Mouse (Mus musculus) NIH3T3 (cell line): ENCODE results near the gene Etv6.

ENCODE experiments used
- DNase-seq: peaks from one replicate; pipeline ENCODE4 v3.0.0-alpha.2; 2012; ENCODE audit warnings: low read depth

Gene Etv6

DNA sequence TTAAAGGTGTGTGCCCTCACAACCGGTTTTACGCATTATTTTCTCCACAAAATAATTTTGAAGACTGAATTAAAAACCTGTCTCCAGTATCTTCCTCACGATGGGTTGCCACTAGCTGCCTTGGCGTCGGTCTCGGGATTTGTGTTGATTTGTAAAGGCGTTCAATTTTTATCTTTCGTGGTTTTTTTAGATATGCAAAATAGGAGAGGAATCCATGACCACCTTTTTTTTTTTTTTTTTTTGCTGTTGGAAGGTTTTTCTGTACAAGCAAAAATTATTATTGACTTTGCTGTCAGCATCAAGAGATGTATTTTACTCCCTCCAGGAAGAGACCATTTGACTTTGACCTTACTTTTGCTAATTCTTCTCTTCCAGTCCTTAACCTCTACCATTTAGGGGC is 77.3 kb downstream of the Etv6 start:
- DNase-seq, result no peak

- no peak for DNase-seq
These were observed 77.7 kb downstream of the Etv6 start for GRCm38 (mm10) chr6:134113168-134113567.

DNA sequence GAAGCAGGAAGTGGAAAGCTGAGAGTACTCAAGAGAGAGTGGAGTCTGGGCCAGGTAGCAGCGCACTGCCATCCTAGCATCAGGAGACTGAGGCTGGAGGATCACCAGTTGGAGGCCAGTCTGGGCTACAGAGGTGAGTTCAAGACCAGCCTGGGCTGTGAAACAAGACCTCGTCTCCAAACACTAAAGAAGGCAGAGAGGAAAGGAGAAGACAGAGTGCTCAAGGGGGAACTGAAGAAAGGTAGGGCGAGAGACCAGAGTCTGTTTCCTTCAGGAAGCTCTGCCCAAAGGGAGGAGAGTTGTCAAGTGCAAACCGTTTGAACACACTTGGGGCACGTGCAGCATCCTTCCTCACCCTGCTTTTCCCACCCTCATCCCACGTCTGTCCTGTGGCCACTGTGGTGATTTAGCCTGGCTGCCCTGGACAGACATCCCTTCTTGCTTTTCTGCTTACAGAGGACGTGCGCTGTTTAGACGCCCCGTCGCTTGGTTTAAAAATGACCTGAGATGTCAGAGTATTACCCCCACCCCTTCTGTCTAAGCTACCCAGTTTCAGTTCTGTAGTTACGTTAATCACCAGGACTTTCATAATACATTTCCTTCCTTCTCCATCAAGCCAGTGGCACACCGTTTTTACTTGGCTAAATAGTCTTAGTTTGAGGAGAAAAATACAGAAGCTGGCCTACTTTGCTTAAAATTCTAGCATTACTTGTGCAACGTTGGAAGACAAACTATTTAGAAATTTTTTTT is 79.9 kb downstream of the Etv6 start:
- DNase-seq, result no peak

- no peak for DNase-seq
These were observed 82.0 kb downstream of the Etv6 start for GRCm38 (mm10) chr6:134117380-134117938.

GRCm38 (mm10) chr6:134118506-134118905 is 83.0 kb downstream of the Etv6 start:
- DNase-seq, result no peak

DNA sequence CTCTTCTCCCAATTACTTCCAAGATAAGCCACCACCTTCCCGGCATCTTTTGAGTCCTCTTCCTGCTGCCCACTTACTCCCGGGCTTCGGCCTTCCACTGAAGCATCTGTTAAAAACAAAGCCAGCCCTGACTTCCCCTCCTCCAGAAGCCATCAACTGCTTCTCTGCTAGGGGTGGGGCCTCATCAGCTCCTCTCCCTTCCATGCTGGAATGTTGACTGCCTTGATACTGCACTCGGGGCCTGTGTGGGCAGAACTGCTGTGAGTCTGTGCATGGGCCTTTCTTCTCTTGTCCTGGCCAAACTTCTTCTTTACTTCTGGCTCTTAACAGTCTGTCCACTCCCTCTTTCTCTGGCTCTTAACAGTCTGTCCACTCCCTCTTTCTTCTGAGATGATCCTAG is 83.6 kb downstream of the Etv6 start:
- peak; percentile 41 for DNase-seq

- DNase-seq, result no peak
These were observed 84.7 kb downstream of the Etv6 start for GRCm38 (mm10) chr6:134120227-134120626.

DNA sequence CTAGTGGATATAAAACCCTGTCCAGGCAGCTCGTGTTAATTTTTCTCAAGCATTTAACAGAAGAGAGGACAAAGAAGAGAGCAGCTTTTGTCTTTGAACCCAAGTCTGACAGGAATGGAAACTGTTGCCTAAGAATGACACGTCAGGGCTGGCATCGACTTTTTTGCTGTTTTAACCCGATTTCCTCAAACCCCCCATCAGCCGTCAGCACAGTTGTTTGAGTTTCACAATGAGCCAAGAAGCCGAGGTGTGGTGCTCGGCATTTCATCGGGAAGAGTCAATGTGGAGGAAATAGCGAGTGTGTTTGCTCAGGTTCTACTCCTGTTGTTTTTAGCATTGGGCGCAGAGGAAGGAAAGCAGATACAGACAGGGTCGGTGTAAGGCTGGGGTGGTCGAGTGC is 85.2 kb downstream of the Etv6 start:
- no peak for DNase-seq

DNA sequence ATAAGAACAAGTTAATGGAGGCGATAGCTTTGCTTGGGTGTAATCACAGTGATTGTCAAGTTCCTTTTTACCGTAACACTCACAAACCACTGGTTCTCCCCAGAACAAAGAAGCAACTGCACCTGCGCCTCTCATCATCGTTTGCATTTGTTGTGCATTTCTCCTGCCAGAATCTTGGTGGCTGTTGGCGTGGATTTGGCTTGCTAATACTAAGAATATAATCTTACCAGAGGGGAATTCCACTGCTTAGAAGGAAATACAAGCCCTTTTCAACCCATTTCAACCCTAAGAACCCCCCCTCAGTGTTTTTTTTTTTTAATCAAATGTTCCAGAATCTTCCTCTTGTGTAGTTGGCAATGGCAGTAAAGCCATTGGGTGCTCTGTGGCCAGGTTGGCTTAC is 87.4 kb downstream of the Etv6 start:
- no peak for DNase-seq

DNA sequence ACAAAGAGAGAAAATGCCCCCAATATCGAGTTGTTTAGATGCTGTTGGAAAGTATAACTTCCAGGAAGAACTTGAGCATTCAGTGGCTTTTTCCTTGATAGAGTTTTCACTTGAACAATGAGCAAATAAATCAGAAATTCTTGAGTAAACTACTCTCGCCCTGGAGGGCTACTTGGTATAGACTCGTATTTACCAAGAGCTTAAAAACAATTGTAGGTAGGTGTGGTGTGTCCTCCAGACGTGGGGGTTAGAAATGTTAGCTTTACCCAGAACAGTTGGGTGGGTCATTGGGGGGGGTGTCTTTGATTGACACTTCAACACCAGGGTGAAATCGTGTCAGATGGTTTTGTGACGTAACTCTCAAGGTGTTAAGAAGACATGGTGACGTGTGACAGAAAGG is 88.0 kb downstream of the Etv6 start:
- no peak for DNase-seq

DNA sequence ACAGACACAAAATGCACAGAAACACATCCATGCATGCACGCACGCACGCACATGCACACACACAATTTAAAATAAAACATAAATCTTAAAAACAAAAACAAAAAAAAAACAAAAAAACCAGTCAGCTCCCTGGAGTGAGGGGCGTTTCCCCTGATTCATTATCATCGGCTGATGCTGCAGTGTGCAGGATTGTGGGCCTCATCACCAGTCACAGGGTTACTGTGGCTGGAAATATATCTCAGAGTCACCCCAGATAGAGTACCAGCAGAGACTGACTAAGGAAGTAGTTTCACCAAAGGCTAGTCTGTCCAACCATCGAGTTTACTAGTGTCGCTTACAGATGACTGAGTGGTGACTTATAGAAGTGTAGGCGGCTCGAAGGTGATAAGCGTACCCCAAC is 88.8 kb downstream of the Etv6 start:
- DNase-seq, result no peak

GRCm38 (mm10) chr6:134127996-134128395 is 92.5 kb downstream of the Etv6 start:
- no peak for DNase-seq

DNA sequence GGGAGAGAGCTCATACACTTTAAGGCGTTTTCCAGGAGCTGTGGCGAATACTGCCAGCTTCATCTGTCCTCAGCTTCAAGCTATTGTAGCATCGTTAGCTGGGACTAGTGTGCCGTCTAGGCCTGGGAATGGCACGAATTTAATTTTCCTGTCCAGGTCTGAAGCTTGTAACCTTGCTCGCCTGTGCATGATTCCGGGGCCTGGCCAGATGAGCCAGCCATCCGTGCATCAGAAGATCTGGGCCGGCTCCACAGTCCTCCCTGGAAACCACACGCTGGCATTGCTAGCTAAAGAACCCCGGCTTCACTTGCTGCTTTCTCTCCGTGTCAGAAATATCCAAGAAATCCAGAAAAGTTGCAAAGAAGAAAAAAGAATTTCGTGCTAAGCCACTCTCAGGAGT is 93.1 kb downstream of the Etv6 start:
- DNase-seq, result no peak

- peak; percentile 34 for DNase-seq
These were observed 94.3 kb downstream of the Etv6 start for GRCm38 (mm10) chr6:134129848-134130247.

DNA sequence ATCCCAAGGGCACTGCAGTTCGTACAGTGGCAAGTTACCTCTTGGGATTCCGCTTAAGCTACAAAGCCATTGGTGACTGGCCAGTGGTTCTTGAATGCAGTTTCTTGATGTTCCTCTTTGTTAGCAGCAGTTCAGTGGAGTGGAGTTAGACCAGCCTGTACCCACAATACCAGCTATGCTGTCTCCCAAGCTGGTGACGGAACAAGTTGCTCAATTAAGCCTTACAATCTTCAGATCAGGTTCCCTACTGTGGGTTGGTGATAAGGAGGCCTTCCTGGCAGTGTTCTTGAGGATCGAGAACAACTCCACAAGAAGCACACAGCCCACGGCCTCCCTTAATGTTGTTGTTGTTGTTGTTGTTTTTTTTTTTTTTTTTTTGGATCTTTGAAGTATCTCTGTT is 95.3 kb downstream of the Etv6 start:
- no peak for DNase-seq

GRCm38 (mm10) chr6:134131601-134132000 is 96.1 kb downstream of the Etv6 start:
- no peak for DNase-seq

DNA sequence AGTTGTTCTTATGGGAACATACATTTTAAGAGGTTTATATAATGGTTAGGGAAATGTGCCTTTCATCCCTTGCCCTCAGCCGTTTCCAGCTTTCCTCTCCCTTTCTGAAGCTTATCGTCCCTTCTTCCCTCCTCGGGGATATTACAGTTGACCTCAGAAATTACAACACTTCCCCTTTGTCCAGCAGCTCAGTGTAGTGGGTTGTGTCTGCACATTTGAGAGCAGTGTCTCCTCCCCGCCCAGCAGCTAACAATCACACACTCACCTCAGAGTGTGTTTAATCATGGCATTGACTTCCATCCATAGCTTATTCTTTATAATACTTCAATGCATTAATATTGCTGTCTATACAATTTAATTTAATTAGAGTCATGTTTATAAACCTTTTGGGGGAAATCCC is 98.3 kb downstream of the Etv6 start:
- DNase-seq, result no peak

- DNase-seq, result no peak
These were observed 99.4 kb downstream of the Etv6 start for GRCm38 (mm10) chr6:134134821-134135323.

GRCm38 (mm10) chr6:134136315-134136714 is 100.8 kb downstream of the Etv6 start:
- DNase-seq, result no peak

DNA sequence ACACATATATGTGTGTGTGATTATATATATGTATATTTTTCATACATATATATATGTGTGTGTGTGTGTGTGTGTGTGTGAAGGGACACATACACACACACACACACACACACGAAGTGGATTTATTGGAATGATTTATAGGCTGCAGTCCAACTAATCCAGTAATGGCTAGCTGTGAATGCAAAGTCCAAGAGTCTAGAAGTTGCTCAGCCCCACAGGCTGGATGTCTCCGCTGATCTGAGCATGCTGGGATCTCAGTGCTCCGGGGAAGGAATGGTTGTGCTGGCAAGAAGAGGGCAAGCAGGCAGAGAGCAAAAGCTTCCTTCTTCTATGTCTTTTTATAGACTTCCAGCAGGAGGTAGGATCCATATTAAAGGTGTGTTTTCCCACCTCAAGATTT is 103.9 kb downstream of the Etv6 start:
- DNase-seq, result no peak

DNA sequence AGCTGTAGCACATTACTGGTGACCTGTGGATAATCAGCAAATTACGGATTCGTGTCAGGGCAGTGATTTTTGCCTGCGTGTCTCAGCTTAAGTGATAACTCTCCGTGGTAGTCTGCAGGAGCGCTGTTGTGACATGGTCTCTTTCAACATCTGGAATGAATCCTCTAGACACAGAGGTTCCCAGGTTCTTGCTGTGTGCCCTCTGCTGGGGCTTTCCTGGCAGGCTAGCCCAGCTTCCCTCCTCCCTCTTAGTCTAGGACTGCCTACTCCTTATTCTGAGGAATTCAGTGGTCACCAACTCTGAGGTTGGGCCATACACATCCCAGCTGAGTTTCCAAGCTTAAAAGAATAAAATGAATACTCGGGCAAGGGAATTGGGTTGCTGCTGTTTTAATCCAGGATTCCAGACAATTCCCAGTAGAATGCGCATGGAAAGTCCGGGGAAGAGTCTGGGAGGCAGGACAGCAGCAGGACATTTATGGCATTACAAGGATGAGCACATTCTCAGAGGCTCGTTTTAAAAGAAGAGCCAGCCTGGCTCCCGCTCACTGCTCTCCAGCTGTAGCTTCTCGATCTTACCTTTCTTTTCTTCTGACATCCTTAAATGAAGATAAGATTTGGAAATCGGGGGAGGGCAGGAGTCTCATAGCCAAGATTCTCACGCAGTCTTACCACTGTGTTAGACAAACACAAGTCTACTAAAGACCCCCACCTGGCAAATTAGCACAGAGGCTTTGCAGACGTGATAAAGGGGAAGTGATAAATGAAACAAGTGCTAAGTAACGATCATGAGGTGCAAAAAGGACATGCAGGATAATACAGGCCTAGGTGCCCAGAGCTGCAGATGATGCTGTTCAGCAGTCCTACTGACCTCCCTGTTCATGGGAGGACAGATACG is 105.5 kb downstream of the Etv6 start:
- DNase-seq, result peak; percentile 43

DNA sequence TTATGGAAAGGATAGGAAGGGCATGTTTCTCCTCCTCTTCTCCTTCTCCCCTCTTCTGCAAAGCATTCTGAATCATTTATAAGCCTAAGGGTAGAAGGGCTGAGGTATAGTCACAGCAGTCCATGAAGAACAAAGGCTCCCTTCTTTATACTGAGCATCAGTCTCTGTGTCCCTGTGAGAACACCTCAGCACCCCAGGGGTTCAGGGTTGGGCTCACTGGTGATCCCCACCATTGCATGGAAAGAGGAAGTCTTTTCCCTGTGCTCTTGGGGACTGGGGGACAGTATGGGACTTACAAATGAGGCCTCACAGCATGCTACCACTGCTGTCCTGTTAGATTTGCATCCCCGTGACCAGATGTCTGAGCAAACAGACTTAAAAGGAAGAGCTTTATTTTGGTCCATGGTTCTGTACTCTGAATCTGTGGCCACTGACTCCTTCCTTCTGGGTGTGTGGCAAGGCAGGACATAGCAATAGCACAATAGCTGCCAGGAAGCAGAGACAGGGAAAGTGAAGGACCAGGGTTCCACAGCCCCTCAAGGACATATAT is 106.2 kb downstream of the Etv6 start:
- no peak for DNase-seq

DNA sequence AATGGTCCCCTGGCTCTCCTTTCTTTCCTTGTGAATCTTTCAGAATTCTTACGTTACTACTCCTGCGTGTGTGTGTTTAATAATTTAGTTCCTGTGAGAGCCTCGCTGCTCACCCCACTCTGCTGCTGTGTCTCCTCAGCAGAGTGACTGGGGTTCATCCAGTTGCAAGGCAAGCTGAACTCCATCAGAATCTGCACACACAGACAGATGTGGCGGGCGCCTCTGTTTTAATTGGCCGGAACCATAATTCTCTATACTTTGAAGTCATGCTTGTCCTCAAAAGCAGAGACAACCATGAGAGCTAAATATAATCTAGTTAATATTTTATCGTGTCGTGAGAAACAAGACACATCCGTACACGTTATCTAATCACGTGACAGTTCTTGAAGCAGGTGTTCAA is 107.2 kb downstream of the Etv6 start:
- DNase-seq, result no peak
